Mouse (Mus musculus) limb, embryonic 12.5 days (tissue): ENCODE data around the gene Gm20388. TPM values are rescaled to one million over a fixed set of nuclear protein-coding genes. Genes with fewer than 3 reads are reported as not detected.

Experiments
- ATAC-seq: fragments of 200-750 bp; cut with Nextera tagmentation; 2 replicates; pipeline ENCODE4 v1.8.0; 2017; ENCODE audit warnings: low read depth, moderate TSS enrichment; ENCODE audit not compliant: insufficient number of reproducible peaks, insufficient read depth, low FRiP score, low TSS enrichment
- H3K27ac ChIP-seq: fragments of 300-500 bp; sonication (generic); 2 replicates; pipeline ENCODE4 v1.5.1; 2016; ENCODE audit warnings: mild to moderate bottlenecking, moderate library complexity
- H3K27me3 ChIP-seq: fragments of 300-500 bp; sonication (generic); 2 replicates; pipeline ENCODE4 v1.6.1; 2016; ENCODE audit warnings: mild to moderate bottlenecking, moderate library complexity
- H3K36me3 ChIP-seq: fragments of 300-500 bp; sonication (generic); 2 replicates; pipeline ENCODE4 v1.6.1; 2016; ENCODE audit warnings: mild to moderate bottlenecking, moderate library complexity
- H3K4me1 ChIP-seq: fragments of 300-500 bp; sonication (generic); replicated peaks from 2 replicates; pipeline ENCODE4 v1.6.1; 2016
- H3K4me2 ChIP-seq: fragments of 300-500 bp; sonication (generic); 2 replicates; pipeline ENCODE4 v1.6.1; 2016; ENCODE audit warnings: mild to moderate bottlenecking, moderate library complexity
- H3K4me3 ChIP-seq: fragments of 300-500 bp; sonication (generic); replicated peaks from 2 replicates; pipeline ENCODE4 v1.5.1; 2016; ENCODE audit warnings: mild to moderate bottlenecking
- H3K9ac ChIP-seq: fragments of 300-500 bp; sonication (generic); replicated peaks from 2 replicates; pipeline ENCODE4 v1.6.1; 2016; ENCODE audit warnings: mild to moderate bottlenecking, moderate library complexity
- H3K9me3 ChIP-seq: fragments of 300-500 bp; sonication (generic); 2 replicates; pipeline ENCODE4 v1.6.1; 2016; ENCODE audit warnings: mild to moderate bottlenecking, moderate library complexity
- WGBS: fragments of 180-500 bp; shearing (Covaris S2); methylation state at CpG from one replicate; pipeline ENCODE4 v1.1.7; 2016; 5-methylcytosine and 5-hydroxymethylcytosine counted together
- polyA plus RNA-seq: library from polyadenylated mRNA; unstranded; fragments of >200 nt; fragmentation: Nextera tagmentation; extraction: Ambion mirVana; gene quantifications from 2 replicates; pipeline ENCODE4 v1.2.1, GENCODE M21; 2016

Gm20388 gene
- polyA plus RNA-seq, 1 experiment from 2014 or later: not detected

- Histone ChIP-seq H3K9me3 (no peaks in the 10 kb centered on the region), H3K4me3 (no peak overlapping the region), H3K27me3 (no peaks in the 10 kb centered on the region; the same call in 1 of the 2 replicates), H3K4me1 (no peaks in the 10 kb centered on the region), H3K4me2 (no peak overlapping the region), H3K9ac (no peak overlapping the region), H3K27ac (no peak overlapping the region), H3K36me3 (no peaks in the 10 kb centered on the region)
- no peak for ATAC-seq
- WGBS: 76% methylated on average over 11 of the region's 11 CpGs
Observed at GRCm38 (mm10) chr8:124140211-124140790, 4229.7 kb downstream of the Gm20388 start.

GRCm38 (mm10) chr8:124140868-124141431 lies 4230.3 kb downstream of the Gm20388 start:
- H3K4me3 ChIP-seq: no peak overlapping the region
- H3K4me1 ChIP-seq: no peaks in the 10 kb centered on the region
- no peak for ATAC-seq
- no peak overlapping the region for H3K4me2 ChIP-seq
- WGBS: 76% methylated on average over 20 of the region's 20 CpGs
- H3K9ac ChIP-seq: no peak overlapping the region
- no peak overlapping the region for H3K27ac ChIP-seq
- H3K36me3 ChIP-seq: no peaks in the 10 kb centered on the region
- no peaks in the 10 kb centered on the region; the same call in 1 of the 2 replicates for H3K27me3 ChIP-seq
- H3K9me3 ChIP-seq: no peaks in the 10 kb centered on the region

GRCm38 (mm10) chr8:124141681-124142391 lies 4231.2 kb downstream of the Gm20388 start:
- Histone ChIP-seq H3K9ac (no peak overlapping the region), H3K4me2 (no peak overlapping the region), H3K4me1 (no peaks in the 10 kb centered on the region), H3K27me3 (no peaks in the 10 kb centered on the region; the same call in 1 of the 2 replicates), H3K4me3 (no peak overlapping the region), H3K27ac (no peak overlapping the region), H3K36me3 (no peaks in the 10 kb centered on the region), H3K9me3 (no peaks in the 10 kb centered on the region)
- 85% methylated on average over 9 of the region's 9 CpGs for WGBS
- ATAC-seq: no peak

- Histone ChIP-seq H3K9me3 (no peaks in the 10 kb centered on the region), H3K4me2 (no peak overlapping the region), H3K36me3 (no peaks in the 10 kb centered on the region), H3K4me1 (no peaks in the 10 kb centered on the region), H3K27me3 (no peaks in the 10 kb centered on the region; the same call in 1 of the 2 replicates), H3K4me3 (no peak overlapping the region), H3K9ac (no peak overlapping the region), H3K27ac (no peak overlapping the region)
- ATAC-seq: no peak
- WGBS: 58% methylated on average over 5 of the region's 5 CpGs
Observed at GRCm38 (mm10) chr8:124143003-124143402, 4232.4 kb downstream of the Gm20388 start.

- 75% methylated on average over 16 of the region's 16 CpGs for WGBS
- H3K9me3 ChIP-seq: no peaks in the 10 kb centered on the region
- no peaks in the 10 kb centered on the region; the same call in 1 of the 2 replicates for H3K27me3 ChIP-seq
- ATAC-seq: no peak
- no peak overlapping the region for H3K4me2 ChIP-seq
- H3K4me3 ChIP-seq: no peak overlapping the region
- no peak overlapping the region for H3K9ac ChIP-seq
- H3K4me1 ChIP-seq: no peaks in the 10 kb centered on the region
- no peaks in the 10 kb centered on the region for H3K36me3 ChIP-seq
- H3K27ac ChIP-seq: no peak overlapping the region
Observed at GRCm38 (mm10) chr8:124143871-124144618, 4233.4 kb downstream of the Gm20388 start.

- Histone ChIP-seq H3K9ac (no peak overlapping the region), H3K36me3 (no peaks in the 10 kb centered on the region), H3K9me3 (no peaks in the 10 kb centered on the region), H3K4me3 (no peak overlapping the region), H3K4me1 (no peaks in the 10 kb centered on the region), H3K27me3 (no peaks in the 10 kb centered on the region; the same call in 1 of the 2 replicates), H3K27ac (no peak overlapping the region), H3K4me2 (no peak overlapping the region)
- no peak for ATAC-seq
- WGBS: 77% methylated on average over 12 of the region's 12 CpGs
Observed at GRCm38 (mm10) chr8:124144619-124144980, 4234.0 kb downstream of the Gm20388 start.

- Histone ChIP-seq H3K27ac (no peak overlapping the region), H3K9me3 (no peaks in the 10 kb centered on the region), H3K36me3 (no peaks in the 10 kb centered on the region), H3K4me1 (no peaks in the 10 kb centered on the region), H3K4me2 (no peak overlapping the region), H3K9ac (no peak overlapping the region), H3K4me3 (no peak overlapping the region), H3K27me3 (no peaks in the 10 kb centered on the region; the same call in 1 of the 2 replicates)
- WGBS: 85% methylated on average over 5 of the region's 5 CpGs
- no peak for ATAC-seq
Observed at GRCm38 (mm10) chr8:124146286-124146685, 4235.6 kb downstream of the Gm20388 start.

- no peak overlapping the region for H3K27ac ChIP-seq
- 74% methylated on average over 11 of the region's 11 CpGs for WGBS
- H3K4me2 ChIP-seq: no peak overlapping the region
- no peak overlapping the region for H3K4me3 ChIP-seq
- no peaks in the 10 kb centered on the region for H3K9me3 ChIP-seq
- no peak for ATAC-seq
- no peaks in the 10 kb centered on the region for H3K4me1 ChIP-seq
- no peaks in the 10 kb centered on the region for H3K36me3 ChIP-seq
- H3K9ac ChIP-seq: no peak overlapping the region
- no peaks in the 10 kb centered on the region for H3K27me3 ChIP-seq
Observed at GRCm38 (mm10) chr8:124150009-124150408, 4239.4 kb downstream of the Gm20388 start.

- H3K36me3 ChIP-seq: no peaks in the 10 kb centered on the region
- H3K9ac ChIP-seq: no peak overlapping the region
- 81% methylated on average over 5 of the region's 5 CpGs for WGBS
- H3K4me1 ChIP-seq: no peaks in the 10 kb centered on the region
- H3K27me3 ChIP-seq: no peaks in the 10 kb centered on the region
- H3K9me3 ChIP-seq: no peaks in the 10 kb centered on the region
- no peak for ATAC-seq
- no peak overlapping the region for H3K27ac ChIP-seq
- no peak overlapping the region for H3K4me2 ChIP-seq
- no peak overlapping the region for H3K4me3 ChIP-seq
Observed at GRCm38 (mm10) chr8:124150536-124150935, 4239.9 kb downstream of the Gm20388 start.

- no peak overlapping the region for H3K4me2 ChIP-seq
- WGBS: 69% methylated on average over 6 of the region's 6 CpGs
- no peak overlapping the region for H3K4me3 ChIP-seq
- no peak overlapping the region for H3K9ac ChIP-seq
- no peaks in the 10 kb centered on the region for H3K36me3 ChIP-seq
- H3K9me3 ChIP-seq: no peaks in the 10 kb centered on the region
- H3K27me3 ChIP-seq: no peaks in the 10 kb centered on the region
- no peak for ATAC-seq
- no peaks in the 10 kb centered on the region for H3K4me1 ChIP-seq
- no peak overlapping the region for H3K27ac ChIP-seq
Observed at GRCm38 (mm10) chr8:124151881-124152280, 4241.2 kb downstream of the Gm20388 start.

GRCm38 (mm10) chr8:124152771-124153170 lies 4242.1 kb downstream of the Gm20388 start:
- Histone ChIP-seq H3K4me1 (no peaks in the 10 kb centered on the region), H3K27me3 (no peaks in the 10 kb centered on the region), H3K4me3 (no peak overlapping the region), H3K4me2 (no peak overlapping the region), H3K9ac (no peak overlapping the region), H3K36me3 (no peaks in the 10 kb centered on the region), H3K9me3 (no peaks in the 10 kb centered on the region), H3K27ac (no peak overlapping the region)
- WGBS: 90% methylated on average over 8 of the region's 8 CpGs
- ATAC-seq: no peak
